Mouse (Mus musculus): ENCODE measurements at regions not wholly inside any gene's neighbourhood (a gene's known extent, or its start where the extent isn't known, plus 50 kb on each side); places are given as distances from the start of the nearest gene placed in this dataset.

- TF ChIP-seq CTCF (conservative IDR thresholded peaks at IDR 0.05 in 1 of 2, IDR thresholded peaks at IDR 0.05 in 1 of 2; ENCODE audit: low read depth in 2 of 2, low read length in 2 of 2) (no peak), EP300 (IDR thresholded peaks at IDR 0.05; ENCODE audit: low read length) (no peak), MAZ (IDR thresholded peaks at IDR 0.05; ENCODE audit: low read depth, low read length) (no peak), RCOR1 (conservative IDR thresholded peaks at IDR 0.05; ENCODE audit: low read depth, low read length) (no peak)
Observed at GRCm38 (mm10) chr4:74587125-74587524, 344.8 kb downstream of the Kdm4c start.

Measured in CH12.LX (cell line).